Mouse (Mus musculus) heart, postnatal 0 days (tissue): ENCODE results near the gene Tpm3. TPM values are rescaled to one million over a fixed set of nuclear protein-coding genes. Genes with fewer than 3 reads are reported as not detected.
A peak's percentile ranks its signal among the peaks of the same experiment; 100 is the strongest.

ENCODE experiments used
- ATAC-seq: fragments of 200-750 bp; cut with Nextera tagmentation; 2 replicates; pipeline ENCODE4 v1.8.0; 2017; ENCODE audit warnings: low read depth, moderate number of reproducible peaks, moderate library complexity; ENCODE audit not compliant: insufficient read depth
- DNase-seq: peaks from one replicate; pipeline ENCODE4 v3.0.0-alpha.2; 2016; ENCODE audit warnings: low spot score
- H3K27ac ChIP-seq: fragments of 300-500 bp; sonication (generic); 2 replicates; pipeline ENCODE4 v1.5.1; 2014; ENCODE audit warnings: low read depth, mild to moderate bottlenecking
- H3K27me3 ChIP-seq: fragments of 300-500 bp; sonication (generic); 2 replicates; pipeline ENCODE4 v1.6.1; 2014; ENCODE audit warnings: low read length, mixed read lengths; ENCODE audit not compliant: control insufficient read depth, insufficient read depth
- H3K36me3 ChIP-seq: fragments of 300-500 bp; sonication (generic); replicated peaks from 2 replicates; pipeline ENCODE4 v1.6.1; 2014; ENCODE audit warnings: low read length, mixed read lengths; ENCODE audit not compliant: control insufficient read depth, insufficient read depth
- H3K4me1 ChIP-seq: fragments of 300-500 bp; sonication (generic); 2 replicates; pipeline ENCODE4 v1.6.1; 2014; ENCODE audit warnings: antibody characterized with exemption; ENCODE audit not compliant: control insufficient read depth, insufficient read depth
- H3K4me2 ChIP-seq: fragments of 300-500 bp; sonication (generic); 2 replicates; pipeline ENCODE4 v1.6.1; 2014; ENCODE audit warnings: low read depth, mild to moderate bottlenecking, low read length, moderate library complexity
- H3K4me3 ChIP-seq: fragments of 300-500 bp; sonication (generic); 2 replicates; pipeline ENCODE4 v1.5.1; 2014; ENCODE audit warnings: low read depth, low read length
- H3K9ac ChIP-seq: fragments of 300-500 bp; sonication (generic); replicated peaks from 2 replicates; pipeline ENCODE4 v1.6.1; 2014; ENCODE audit warnings: low read depth, low read length, mixed read lengths
- H3K9me3 ChIP-seq: fragments of 300-500 bp; sonication (generic); replicated peaks from 2 replicates; pipeline ENCODE4 v1.6.1; 2016; ENCODE audit warnings: low read length; ENCODE audit not compliant: control insufficient read depth
- CTCF ChIP-seq: IDR thresholded peaks from 2 replicates; pipeline ENCODE4 v1.5.1; 2016; ENCODE audit warnings: antibody characterized with exemption, control low read depth, low read depth
- EP300 ChIP-seq: IDR thresholded peaks from 2 replicates; pipeline ENCODE4 v1.6.1; 2016; ENCODE audit warnings: antibody characterized with exemption, low read depth
- WGBS: fragments of 180-500 bp; shearing (Covaris S2); extraction: QIAGEN DNeasy Blood & Tissue Kit; methylation state at CpG from one replicate; pipeline ENCODE4 v1.1.7; 2014; 5-methylcytosine and 5-hydroxymethylcytosine counted together
- polyA plus RNA-seq: library from polyadenylated mRNA; unstranded; fragments of >200 nt; fragmentation: Nextera tagmentation; extraction: Ambion mirVana; gene quantifications from 2 replicates; pipeline ENCODE4 v1.2.1, GENCODE M21; 2015
- total RNA-seq: library from RNA; depleted of rRNA; stranded (reverse); fragments of >200 nt; gene quantifications from 2 replicates; pipeline ENCODE4 v1.2.3, GENCODE M21; 2014; ENCODE audit warnings: low replicate concordance

Tpm3 gene
- total and polyA plus RNA-seq, 2 experiments from 2014 or later = 88.0 to 145 TPM

DNA sequence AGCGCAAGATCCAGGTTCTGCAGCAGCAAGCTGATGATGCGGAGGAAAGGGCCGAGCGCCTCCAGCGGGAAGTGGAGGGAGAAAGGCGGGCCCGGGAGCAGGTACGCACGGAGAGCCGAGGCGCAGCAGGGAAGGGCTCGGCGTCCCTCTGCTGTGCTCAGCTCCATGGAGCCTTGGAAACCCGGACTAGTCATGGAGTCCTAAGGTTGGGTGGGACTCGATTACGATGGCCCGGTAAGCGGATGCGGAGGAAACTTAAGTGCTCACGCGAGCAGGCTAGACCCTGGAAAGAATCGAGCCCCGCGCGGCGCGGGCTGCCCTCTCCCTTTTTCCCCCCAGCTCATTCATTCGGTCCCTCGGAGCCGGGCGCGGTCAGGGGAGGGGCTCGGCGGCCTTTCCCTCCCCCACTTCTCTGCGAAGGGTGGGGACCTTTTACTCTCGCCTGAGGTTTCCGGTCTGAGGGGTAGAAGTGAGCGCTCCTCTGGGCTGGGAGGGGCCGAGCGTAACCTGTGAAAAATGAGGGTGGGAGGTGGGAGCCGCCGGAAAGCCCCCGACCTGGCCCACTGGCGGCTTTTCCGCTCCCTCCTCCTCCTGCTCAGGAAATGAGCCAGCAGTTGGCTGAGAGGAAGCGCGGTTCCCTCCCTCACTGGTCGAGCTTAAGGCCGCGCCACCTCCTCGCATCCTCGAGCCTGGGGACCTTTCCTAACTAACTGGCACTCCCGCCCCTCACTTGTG lies 7.5 kb downstream of the Tpm3 start:
- peak overlapping the region; percentile 95 for H3K27ac ChIP-seq
- no peaks in the 10 kb centered on the region for H3K27me3 ChIP-seq
- no peaks in the 10 kb centered on the region for H3K36me3 ChIP-seq
- peak overlapping the region; percentile 86 for H3K4me3 ChIP-seq
- WGBS = under 1% methylated on average over 50 of the region's 53 CpGs
- ATAC-seq = peak; percentile 51
- H3K4me2 ChIP-seq = peak overlapping the region; percentile 73
- peak overlapping the region; percentile 82 for H3K9ac ChIP-seq
- TF ChIP-seq EP300 (no peak; the same call in 1 of the 2 replicates), CTCF (no peak)
- peaks cover 40% of the 10 kb centered on the region for H3K4me1 ChIP-seq
- peak; percentile 79 for DNase-seq
- H3K9me3 ChIP-seq = no peaks in the 10 kb centered on the region

DNA sequence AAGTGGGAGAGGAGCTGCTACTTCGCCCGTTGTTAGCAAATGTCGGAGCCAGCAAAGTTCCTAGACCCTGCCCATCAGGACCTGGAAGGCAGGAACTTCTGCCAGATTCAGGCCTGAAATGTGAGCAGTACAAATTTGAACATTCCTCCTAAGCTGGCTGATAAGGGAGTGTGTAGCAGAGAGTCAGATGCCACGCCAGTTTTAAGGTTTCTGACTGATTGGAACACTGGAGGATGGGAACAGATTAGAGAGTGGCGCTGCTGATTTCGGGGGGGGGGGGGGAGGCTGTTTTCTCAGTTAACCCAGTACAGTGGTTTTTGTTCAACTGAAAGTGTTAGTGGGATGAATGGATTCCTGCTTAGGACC lies 8.0 kb downstream of the Tpm3 start:
- no peaks in the 10 kb centered on the region for H3K9me3 ChIP-seq
- H3K27ac ChIP-seq = peak overlapping the region; percentile 95
- no peaks in the 10 kb centered on the region for H3K27me3 ChIP-seq
- peak overlapping the region; percentile 86 for H3K4me3 ChIP-seq
- peak overlapping the region; percentile 82 for H3K9ac ChIP-seq
- TF ChIP-seq EP300 (no peak), CTCF (no peak)
- no peak for ATAC-seq
- no peak for DNase-seq
- H3K36me3 ChIP-seq = no peaks in the 10 kb centered on the region
- WGBS = 0% methylated on average over 6 of the region's 6 CpGs
- H3K4me1 ChIP-seq = peaks cover 44% of the 10 kb centered on the region
- peak overlapping the region; percentile 73 for H3K4me2 ChIP-seq

DNA sequence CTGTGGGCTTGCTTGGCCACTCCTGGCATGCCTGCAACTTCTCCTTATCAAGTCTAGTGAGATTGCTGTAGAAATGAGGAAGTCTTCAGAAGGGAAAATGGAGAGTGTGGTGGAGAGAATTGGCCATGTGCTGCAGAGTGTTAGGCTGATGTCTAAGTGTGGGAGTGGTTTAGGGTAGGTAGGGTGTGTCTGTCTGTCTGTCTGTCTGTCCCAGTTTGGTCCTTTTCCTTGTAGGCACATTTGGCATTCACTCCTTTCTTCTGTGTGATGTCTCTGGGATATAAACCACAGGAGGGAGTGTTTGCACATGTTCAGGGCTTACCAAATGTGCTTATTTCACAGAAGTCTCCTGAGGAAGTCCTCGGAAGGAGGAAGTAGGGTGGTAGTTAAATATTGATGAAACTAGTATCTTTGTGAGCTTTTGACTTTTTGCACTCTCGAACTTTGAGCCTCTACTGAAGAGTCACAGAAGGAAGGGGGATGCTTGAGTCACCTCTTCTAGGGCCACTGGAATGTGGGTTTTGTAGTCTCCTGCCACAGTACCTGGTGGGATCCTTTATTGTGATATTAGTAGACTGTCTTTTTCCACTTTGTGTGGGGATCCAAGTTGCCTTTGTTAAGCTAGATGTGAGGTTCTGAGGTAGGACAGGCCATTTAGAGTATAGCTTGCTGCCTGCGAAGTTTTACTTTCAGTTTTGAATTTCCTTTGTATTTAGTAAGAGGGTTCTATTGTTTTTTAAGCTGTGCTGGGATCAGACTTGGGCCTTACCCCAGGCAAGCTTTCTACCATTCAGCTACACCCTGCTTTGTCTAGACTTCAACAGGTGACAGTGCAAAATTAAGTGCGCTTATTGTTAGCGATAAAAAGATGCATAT lies 9.2 kb downstream of the Tpm3 start:
- ATAC-seq (no peak), DNase-seq (no peak)
- Histone ChIP-seq H3K27ac (peak overlapping the region; percentile 95), H3K4me1 (peaks cover 44% of the 10 kb centered on the region), H3K4me3 (peak overlapping the region; percentile 86), H3K9ac (peak overlapping the region; percentile 32; the same call in 1 of the 2 replicates), H3K9me3 (no peaks in the 10 kb centered on the region), H3K27me3 (no peaks in the 10 kb centered on the region), H3K36me3 (peaks cover 3% of the 10 kb centered on the region; the same call in 1 of the 2 replicates), H3K4me2 (peak overlapping the region; percentile 73)
- whole genome bisulfite sequencing = 50% methylated on average over 5 of the region's 5 CpGs
- TF ChIP-seq EP300 (no peak), CTCF (no peak)

DNA sequence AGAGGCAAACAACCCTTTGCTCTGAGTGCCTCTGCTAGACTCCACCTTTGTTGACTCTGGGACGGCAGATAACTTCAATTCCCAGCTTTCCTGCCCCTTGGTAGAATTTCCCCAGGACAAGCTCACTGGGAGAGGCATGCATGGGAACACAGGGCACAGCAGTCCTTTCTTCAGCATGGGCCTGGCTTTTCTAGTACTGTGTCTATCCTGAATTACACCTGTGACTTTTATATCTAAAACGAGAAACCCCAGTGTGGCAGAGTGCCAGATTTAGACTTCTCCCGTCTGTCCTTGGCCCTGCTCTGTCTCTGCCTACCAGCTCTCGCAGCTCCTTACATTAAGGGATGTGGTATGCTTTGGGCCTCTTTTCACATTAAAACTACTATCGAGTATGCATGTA lies 10.6 kb downstream of the Tpm3 start:
- Histone ChIP-seq H3K4me1 (peaks cover 44% of the 10 kb centered on the region), H3K4me3 (0 out of 2 replicates have a peak overlapping the region, but pooled peaks have one; percentile 7), H3K27me3 (no peaks in the 10 kb centered on the region), H3K36me3 (peaks cover 17% of the 10 kb centered on the region), H3K9me3 (no peaks in the 10 kb centered on the region), H3K4me2 (peak overlapping the region; percentile 73), H3K27ac (peak overlapping the region; percentile 95), H3K9ac (no peak overlapping the region)
- no peak for ATAC-seq
- 21% methylated on average over 5 of the region's 5 CpGs for WGBS
- no peak for DNase-seq
- TF ChIP-seq CTCF (no peak), EP300 (no peak)

- Histone ChIP-seq H3K4me1 (peaks cover 44% of the 10 kb centered on the region), H3K9me3 (no peaks in the 10 kb centered on the region), H3K36me3 (peaks cover 25% of the 10 kb centered on the region), H3K27ac (peak overlapping the region; percentile 59), H3K9ac (no peak overlapping the region), H3K4me3 (no peak overlapping the region), H3K4me2 (peak overlapping the region; percentile 73), H3K27me3 (no peaks in the 10 kb centered on the region)
- 56% methylated on average over 3 of the region's 3 CpGs for WGBS
- no peak for ATAC-seq
- no peak for DNase-seq
- TF ChIP-seq EP300 (no peak), CTCF (no peak)
These were observed 11.4 kb downstream of the Tpm3 start for GRCm38 (mm10) chr3:90083698-90084324.
